Mouse (Mus musculus): ENCODE measurements around the gene Leng8. TPM values are rescaled to one million over a fixed set of nuclear protein-coding genes. Genes with fewer than 3 reads are reported as not detected.

Leng8 gene
- polyA plus RNA-seq (2012; rRNA removed) = 47.6 and 55.3 TPM in 2 replicates

DNA sequence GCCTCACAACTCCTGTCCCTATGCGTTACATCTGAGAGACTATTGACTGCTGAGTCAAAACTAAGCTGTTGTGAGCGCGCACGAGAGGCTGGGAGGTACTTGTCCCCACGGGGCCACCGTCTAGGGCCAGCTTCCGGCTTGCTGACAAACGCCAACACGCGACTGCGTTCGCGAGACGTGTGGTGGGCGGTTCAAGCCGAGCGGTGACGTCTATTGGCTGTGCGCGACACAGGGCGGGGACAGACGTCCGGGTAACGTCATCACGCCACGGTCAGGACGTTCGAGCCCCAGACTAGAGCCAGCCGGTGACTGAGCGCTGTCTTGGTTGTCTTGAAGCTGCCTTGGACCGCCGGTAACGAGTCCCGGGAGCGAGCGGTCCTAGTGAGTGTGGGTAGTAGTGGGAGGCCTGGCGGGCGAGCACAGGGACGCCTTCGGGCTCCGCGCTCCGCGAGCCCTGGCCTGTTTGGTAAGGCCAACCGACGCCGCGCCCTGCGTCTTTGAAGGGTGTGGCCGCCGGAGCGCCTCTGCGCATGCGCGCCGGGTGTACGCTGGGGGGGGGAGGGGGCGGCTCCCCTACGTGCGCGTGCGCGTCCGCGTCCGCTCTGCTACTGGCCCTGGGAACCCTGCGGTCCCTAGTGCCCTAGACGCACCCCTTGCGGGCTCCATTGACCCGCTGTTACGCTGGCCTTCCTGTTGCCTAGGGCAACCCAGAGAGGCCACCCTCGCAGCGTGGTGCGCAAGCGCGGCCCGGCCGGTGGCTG lies at the start of gene Leng8:
TSS of gene Leng8 (plus strand) at position 269 of the 761 bp plus-strand sequence.

GRCm38 (mm10) chr7:4119344-4119902 lies 17.4 kb upstream of the Leng8 start, which contains the start of gene Ttyh1:
Gene Ttyh1 (plus strand): TSS chr7:4119408.

GRCm38 (mm10) chr7:4150059-4150541 lies 13.3 kb downstream of the Leng8 start, which contains the start of gene Leng9:
Gene Leng9 (minus strand): TSS chr7:4150374.

GRCm38 (mm10) chr7:4164090-4164910 lies 27.5 kb downstream of the Leng8 start, which contains the start of gene Cdc42ep5:
Gene Cdc42ep5 (minus strand): TSS chr7:4164860.

Other genes with a start within 250 kb of the Leng8 start
- gene Gm14548, start 238.9 kb upstream of the Leng8 start, polyA plus RNA-seq (2012; rRNA removed) = 0.12 and 0.23 TPM in 2 replicates
- 0.15 and 0.27 TPM in 2 replicates for gene Lilra6, start 221.5 kb upstream of the Leng8 start, polyA plus RNA-seq (2012; rRNA removed)
- 0.79 and 1.3 TPM in 2 replicates for gene Lair1, start 73.8 kb upstream of the Leng8 start, polyA plus RNA-seq (2012; rRNA removed)
- gene Ttyh1, start 17.6 kb upstream of the Leng8 start, polyA plus RNA-seq (2012; rRNA removed) = 0.03 and 0.07 TPM in 2 replicates
- 0.45 and 0.53 TPM in 2 replicates for gene Leng9, start 13.3 kb downstream of the Leng8 start, polyA plus RNA-seq (2012; rRNA removed)
- 5.7 and 5.9 TPM in 2 replicates for gene Cdc42ep5, start 27.8 kb downstream of the Leng8 start, polyA plus RNA-seq (2012; rRNA removed)
- gene Lilra5, start 100.7 kb downstream of the Leng8 start, polyA plus RNA-seq (2012; rRNA removed) = 0.20 and 0.23 TPM in 2 replicates
- 0.01 TPM in 1 of 2 replicates, not detected in the other for gene Ncr1, start 200.7 kb downstream of the Leng8 start, polyA plus RNA-seq (2012; rRNA removed)